Mouse (Mus musculus) bone marrow, adult 2 months (tissue): ENCODE data around the gene Fbxw11.

Experiments used
- CTCF ChIP-seq: fragments of 200-500 bp; IDR thresholded peaks from 2 replicates; pipeline ENCODE4 v1.5.1; 2011; ENCODE audit warnings: low read length, control low read depth; ENCODE audit not compliant: control insufficient read depth, insufficient read depth
- POLR2A ChIP-seq: fragments of 200-500 bp; IDR thresholded peaks from 2 replicates; pipeline ENCODE4 v1.6.1; 2011; ENCODE audit warnings: low read depth, mild to moderate bottlenecking, control low read depth, low read length, borderline replicate concordance; ENCODE audit not compliant: control insufficient read depth

- TF ChIP-seq POLR2A: no peak
- TF ChIP-seq CTCF: no peak
Observed at GRCm38 (mm10) chr11:32745466-32745865, 102.9 kb downstream of the Fbxw11 start.
